Mouse (Mus musculus) 3T3-L1 (cell line): ENCODE data around the gene Kdsr.
A peak's percentile ranks its signal among the peaks of the same experiment; 100 is the strongest.

Source experiments
- DNase-seq: peaks from one replicate; pipeline ENCODE4 v3.0.0-alpha.2; 2015; ENCODE audit warnings: low read depth, low spot score

Gene Kdsr

GRCm38 (mm10) chr1:106759572-106760435 lies at the start of gene Kdsr:
TSS of gene Kdsr (minus strand) at chr1:106759727.
- DNase-seq, result peak; percentile 97

- DNase-seq, result peak; percentile 23
Observed at GRCm38 (mm10) chr1:106799931-106800330, 40.4 kb upstream of the Kdsr start.

GRCm38 (mm10) chr1:106799406-106799805 lies 39.9 kb upstream of the Kdsr start:
- DNase-seq, result peak; percentile 55

GRCm38 (mm10) chr1:106796987-106797779 lies 37.7 kb upstream of the Kdsr start:
- DNase-seq, result peak; percentile 31

- DNase-seq, result peak; percentile 98
Observed at GRCm38 (mm10) chr1:106796542-106796924, 37.0 kb upstream of the Kdsr start, which contains the start of gene Vps4b. TSS of gene Vps4b (minus strand) at chr1:106796728.

GRCm38 (mm10) chr1:106795634-106796541 lies 36.4 kb upstream of the Kdsr start:
- peak; percentile 63 for DNase-seq

- no peak for DNase-seq
Observed at GRCm38 (mm10) chr1:106774896-106775295, 15.4 kb upstream of the Kdsr start.

GRCm38 (mm10) chr1:106774092-106774491 lies 14.6 kb upstream of the Kdsr start:
- no peak for DNase-seq

- DNase-seq, result no peak
Observed at GRCm38 (mm10) chr1:106768773-106769172, 9.2 kb upstream of the Kdsr start.

- DNase-seq, result peak; percentile 29
Observed at GRCm38 (mm10) chr1:106765771-106766170, 6.2 kb upstream of the Kdsr start.

- no peak for DNase-seq
Observed at GRCm38 (mm10) chr1:106764846-106765245, 5.3 kb upstream of the Kdsr start.

GRCm38 (mm10) chr1:106764281-106764680 lies 4.8 kb upstream of the Kdsr start:
- no peak for DNase-seq

GRCm38 (mm10) chr1:106760750-106761149 lies 1.2 kb upstream of the Kdsr start:
- no peak for DNase-seq

GRCm38 (mm10) chr1:106758734-106759571 lies 574 bp downstream of the Kdsr start:
- peak; percentile 75 for DNase-seq

GRCm38 (mm10) chr1:106756633-106757032 lies 2.9 kb downstream of the Kdsr start:
- DNase-seq, result no peak

- no peak for DNase-seq
Observed at GRCm38 (mm10) chr1:106752013-106752412, 7.5 kb downstream of the Kdsr start.

GRCm38 (mm10) chr1:106750656-106751055 lies 8.9 kb downstream of the Kdsr start:
- no peak for DNase-seq

- no peak for DNase-seq
Observed at GRCm38 (mm10) chr1:106748555-106749315, 10.8 kb downstream of the Kdsr start.

- no peak for DNase-seq
Observed at GRCm38 (mm10) chr1:106742980-106743379, 16.5 kb downstream of the Kdsr start.

- no peak for DNase-seq
Observed at GRCm38 (mm10) chr1:106740735-106741134, 18.8 kb downstream of the Kdsr start.
